Mouse (Mus musculus) hindbrain, embryonic 12.5 days (tissue): ENCODE measurements at regions not wholly inside any gene's neighbourhood (a gene's known extent, or its start where the extent isn't known, plus 50 kb on each side); places are given as distances from the start of the nearest gene placed in this dataset.

ENCODE experiments used
- ATAC-seq: fragments of 200-750 bp; cut with Nextera tagmentation; 2 replicates; pipeline ENCODE4 v1.8.0; 2017; ENCODE audit warnings: moderate TSS enrichment; ENCODE audit not compliant: low FRiP score
- H3K27ac ChIP-seq: fragments of 300-500 bp; sonication (generic); 2 replicates; pipeline ENCODE4 v1.5.1; 2016; ENCODE audit warnings: mild to moderate bottlenecking
- H3K27me3 ChIP-seq: fragments of 300-500 bp; sonication (generic); 2 replicates; pipeline ENCODE4 v1.6.1; 2016; ENCODE audit warnings: mild to moderate bottlenecking
- H3K36me3 ChIP-seq: fragments of 300-500 bp; sonication (generic); 2 replicates; pipeline ENCODE4 v1.6.1; 2016; ENCODE audit warnings: mild to moderate bottlenecking
- H3K4me1 ChIP-seq: fragments of 300-500 bp; sonication (generic); 2 replicates; pipeline ENCODE4 v1.6.1; 2016
- H3K4me2 ChIP-seq: fragments of 300-500 bp; sonication (generic); replicated peaks from 2 replicates; pipeline ENCODE4 v1.6.1; 2016; ENCODE audit warnings: mild to moderate bottlenecking
- H3K4me3 ChIP-seq: fragments of 300-500 bp; sonication (generic); 2 replicates; pipeline ENCODE4 v1.5.1; 2016; ENCODE audit warnings: mild to moderate bottlenecking
- H3K9ac ChIP-seq: fragments of 300-500 bp; sonication (generic); 2 replicates; pipeline ENCODE4 v1.6.1; 2016; ENCODE audit warnings: mild to moderate bottlenecking, moderate library complexity
- H3K9me3 ChIP-seq: fragments of 300-500 bp; sonication (generic); replicated peaks from 2 replicates; pipeline ENCODE4 v1.6.1; 2016; ENCODE audit warnings: mild to moderate bottlenecking
- WGBS: fragments of 180-500 bp; shearing (Covaris S2); methylation state at CpG from one replicate; pipeline ENCODE4 v1.1.7; 2016; 5-methylcytosine and 5-hydroxymethylcytosine counted together

- no peaks in the 10 kb centered on the region for H3K4me1 ChIP-seq
- H3K4me3 ChIP-seq = no peak overlapping the region
- no peaks in the 10 kb centered on the region for H3K36me3 ChIP-seq
- no peaks in the 10 kb centered on the region for H3K9me3 ChIP-seq
- H3K9ac ChIP-seq = no peak overlapping the region
- no peak overlapping the region for H3K4me2 ChIP-seq
- 68% methylated on average over 1 of the region's 1 CpGs for WGBS
- no peak for ATAC-seq
- H3K27ac ChIP-seq = no peak overlapping the region
- H3K27me3 ChIP-seq = no peaks in the 10 kb centered on the region
Measured at GRCm38 (mm10) chr13:15094836-15095235, 368.2 kb upstream of the Gli3 start.

GRCm38 (mm10) chr13:15107753-15108305, 355.2 kb upstream of the Gli3 start:
- H3K9me3 ChIP-seq = 0 out of 2 replicates have a peak, but pooled peaks cover 6% of the 10 kb centered on the region
- WGBS = 10% methylated on average over 6 of the region's 6 CpGs
- no peak for ATAC-seq
- H3K4me1 ChIP-seq = peaks cover 5% of the 10 kb centered on the region
- H3K27me3 ChIP-seq = no peaks in the 10 kb centered on the region
- H3K27ac ChIP-seq = no peak overlapping the region
- no peaks in the 10 kb centered on the region for H3K36me3 ChIP-seq
- no peak overlapping the region for H3K4me2 ChIP-seq
- no peak overlapping the region for H3K9ac ChIP-seq
- H3K4me3 ChIP-seq = no peak overlapping the region

- no peaks in the 10 kb centered on the region for H3K4me1 ChIP-seq
- no peaks in the 10 kb centered on the region for H3K9me3 ChIP-seq
- H3K36me3 ChIP-seq = no peaks in the 10 kb centered on the region
- no peak overlapping the region for H3K27ac ChIP-seq
- H3K4me3 ChIP-seq = no peak overlapping the region
- 69% methylated on average over 7 of the region's 7 CpGs for WGBS
- no peak overlapping the region for H3K9ac ChIP-seq
- peak; percentile 29; the same call in 1 of the 2 replicates for ATAC-seq
- no peaks in the 10 kb centered on the region for H3K27me3 ChIP-seq
- H3K4me2 ChIP-seq = no peak overlapping the region
Measured at GRCm38 (mm10) chr13:15113383-15113782, 349.7 kb upstream of the Gli3 start.

- no peak overlapping the region for H3K9ac ChIP-seq
- WGBS = 85% methylated on average over 2 of the region's 2 CpGs
- no peaks in the 10 kb centered on the region for H3K4me1 ChIP-seq
- H3K27ac ChIP-seq = no peak overlapping the region
- no peak overlapping the region for H3K4me2 ChIP-seq
- H3K9me3 ChIP-seq = no peaks in the 10 kb centered on the region
- H3K27me3 ChIP-seq = no peaks in the 10 kb centered on the region
- no peak overlapping the region for H3K4me3 ChIP-seq
- no peak for ATAC-seq
- H3K36me3 ChIP-seq = no peaks in the 10 kb centered on the region
Measured at GRCm38 (mm10) chr13:15130249-15130648, 332.8 kb upstream of the Gli3 start.

GRCm38 (mm10) chr13:15146167-15146566, 316.9 kb upstream of the Gli3 start:
- Histone ChIP-seq H3K4me1 (no peaks in the 10 kb centered on the region), H3K9ac (no peak overlapping the region), H3K4me2 (no peak overlapping the region), H3K4me3 (no peak overlapping the region), H3K27ac (no peak overlapping the region), H3K27me3 (no peaks in the 10 kb centered on the region), H3K36me3 (no peaks in the 10 kb centered on the region), H3K9me3 (no peaks in the 10 kb centered on the region)
- WGBS = 62% methylated on average over 6 of the region's 6 CpGs
- ATAC-seq = no peak

GRCm38 (mm10) chr13:15180898-15181297, 282.1 kb upstream of the Gli3 start:
- Histone ChIP-seq H3K27me3 (no peaks in the 10 kb centered on the region), H3K4me2 (no peak overlapping the region), H3K4me1 (no peaks in the 10 kb centered on the region), H3K27ac (no peak overlapping the region), H3K9me3 (no peaks in the 10 kb centered on the region), H3K9ac (no peak overlapping the region), H3K4me3 (no peak overlapping the region), H3K36me3 (no peaks in the 10 kb centered on the region)
- WGBS = 74% methylated on average over 2 of the region's 2 CpGs
- no peak for ATAC-seq

GRCm38 (mm10) chr13:15211635-15212352, 251.2 kb upstream of the Gli3 start:
- H3K27ac ChIP-seq = no peak overlapping the region
- H3K9ac ChIP-seq = no peak overlapping the region
- no peaks in the 10 kb centered on the region for H3K27me3 ChIP-seq
- no peaks in the 10 kb centered on the region for H3K4me1 ChIP-seq
- ATAC-seq = no peak
- H3K36me3 ChIP-seq = no peaks in the 10 kb centered on the region
- WGBS = 78% methylated on average over 7 of the region's 7 CpGs
- H3K4me2 ChIP-seq = no peak overlapping the region
- H3K4me3 ChIP-seq = no peak overlapping the region
- H3K9me3 ChIP-seq = no peaks in the 10 kb centered on the region

- Histone ChIP-seq H3K27me3 (no peaks in the 10 kb centered on the region), H3K4me2 (no peak overlapping the region), H3K9ac (no peak overlapping the region), H3K36me3 (no peaks in the 10 kb centered on the region), H3K4me1 (no peaks in the 10 kb centered on the region), H3K9me3 (no peaks in the 10 kb centered on the region), H3K4me3 (no peak overlapping the region), H3K27ac (no peak overlapping the region)
- no peak for ATAC-seq
- WGBS = 70% methylated on average over 5 of the region's 5 CpGs
Measured at GRCm38 (mm10) chr13:15212353-15212850, 250.6 kb upstream of the Gli3 start.

- Histone ChIP-seq H3K4me3 (no peak overlapping the region), H3K36me3 (no peaks in the 10 kb centered on the region), H3K27ac (no peak overlapping the region), H3K27me3 (no peaks in the 10 kb centered on the region), H3K9ac (no peak overlapping the region), H3K9me3 (no peaks in the 10 kb centered on the region), H3K4me2 (no peak overlapping the region), H3K4me1 (no peaks in the 10 kb centered on the region)
- ATAC-seq = no peak
- 40% methylated on average over 3 of the region's 3 CpGs for WGBS
Measured at GRCm38 (mm10) chr13:15221322-15221721, 241.7 kb upstream of the Gli3 start.

- Histone ChIP-seq H3K4me2 (no peak overlapping the region), H3K9ac (no peak overlapping the region), H3K9me3 (no peaks in the 10 kb centered on the region), H3K36me3 (no peaks in the 10 kb centered on the region), H3K27ac (no peak overlapping the region), H3K4me3 (no peak overlapping the region), H3K4me1 (no peaks in the 10 kb centered on the region), H3K27me3 (no peaks in the 10 kb centered on the region)
- 78% methylated on average over 1 of the region's 1 CpGs for WGBS
- no peak for ATAC-seq
Measured at GRCm38 (mm10) chr13:15227641-15228040, 235.4 kb upstream of the Gli3 start.
